Mouse (Mus musculus): ENCODE measurements around the gene Gm12258. TPM values are rescaled to one million over a fixed set of nuclear protein-coding genes. Genes with fewer than 3 reads are reported as not detected.
"Not testable (repeated sequence)": the region's sequence is repeated elsewhere in the genome, so short reads cannot be mapped to it uniquely, and the experiment has no call there.

Gene Gm12258
- polyA plus RNA-seq, 1 experiment from 2014 or later, result 5.7 TPM

- not testable (repeated sequence) for H3K4me3 ChIP-seq (ENCODE audit: low read depth, low read length); H3K27ac ChIP-seq (ENCODE audit: low read depth, low read length); H3K36me3 ChIP-seq (ENCODE audit: control insufficient read depth, insufficient read depth, low read length); H3K27me3 ChIP-seq (ENCODE audit: control insufficient read depth, insufficient read depth, low read length); H3K4me1 ChIP-seq (ENCODE audit: control insufficient read depth, insufficient read depth, low read length); H3K9me3 ChIP-seq (replicated peaks; ENCODE audit: control insufficient read depth, low read length); H3K4me2 ChIP-seq; ATAC-seq (replicated peaks; ENCODE audit: insufficient number of reproducible peaks, low FRiP score, low TSS enrichment); H3K9ac ChIP-seq (ENCODE audit: low read depth, low read length)
Measured at GRCm38 (mm10) chr11:58828937-58829336, 18.0 kb upstream of the Gm12258 start, which contains the start of gene Olfr312. TSS of gene Olfr312 (plus strand) at chr11:58829237.

DNA sequence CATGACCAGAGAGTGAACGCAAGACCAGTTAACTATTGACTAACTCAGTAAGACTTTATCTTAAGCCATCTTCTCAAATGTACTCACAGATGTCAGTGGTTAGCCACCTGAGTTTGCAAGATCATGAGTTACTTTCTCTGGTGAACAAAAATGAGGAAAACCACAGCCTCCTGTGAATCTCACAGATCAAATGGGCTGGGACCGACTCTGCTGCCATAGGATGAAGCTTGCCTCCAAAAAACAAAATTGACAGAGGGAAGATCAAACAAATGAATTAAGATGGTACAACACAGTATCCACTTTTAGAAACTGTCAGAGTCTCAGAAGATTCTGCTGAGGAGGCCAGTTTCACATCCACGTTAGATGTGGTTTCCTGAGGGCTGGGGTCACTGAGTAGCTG, 17.2 kb upstream of the Gm12258 start:
- H3K9ac ChIP-seq (ENCODE audit: low read depth, low read length), result no peak overlapping the region
- no peak overlapping the region for H3K4me3 ChIP-seq (ENCODE audit: low read depth, low read length)
- H3K27me3 ChIP-seq (ENCODE audit: control insufficient read depth, insufficient read depth, low read length), result no peaks in the 10 kb centered on the region
- H3K27ac ChIP-seq (ENCODE audit: low read depth, low read length), result no peak overlapping the region
- WGBS (ENCODE audit: insufficient replicate concordance), result 69% methylated on average over 3 of the region's 3 CpGs
- no peaks in the 10 kb centered on the region for H3K4me1 ChIP-seq (ENCODE audit: control insufficient read depth, insufficient read depth, low read length)
- no peaks in the 10 kb centered on the region for H3K36me3 ChIP-seq (ENCODE audit: control insufficient read depth, insufficient read depth, low read length)
- H3K9me3 ChIP-seq (replicated peaks; ENCODE audit: control insufficient read depth, low read length), result no peaks in the 10 kb centered on the region
- no peak for ATAC-seq (replicated peaks; ENCODE audit: insufficient number of reproducible peaks, low FRiP score, low TSS enrichment)
- no peak overlapping the region for H3K4me2 ChIP-seq

GRCm38 (mm10) chr11:58832541-58832940, 14.4 kb upstream of the Gm12258 start:
- not testable (repeated sequence) for ATAC-seq (replicated peaks; ENCODE audit: insufficient number of reproducible peaks, low FRiP score, low TSS enrichment); H3K9me3 ChIP-seq (replicated peaks; ENCODE audit: control insufficient read depth, low read length); H3K36me3 ChIP-seq (ENCODE audit: control insufficient read depth, insufficient read depth, low read length); H3K4me2 ChIP-seq; H3K27me3 ChIP-seq (ENCODE audit: control insufficient read depth, insufficient read depth, low read length); H3K4me1 ChIP-seq (ENCODE audit: control insufficient read depth, insufficient read depth, low read length); H3K9ac ChIP-seq (ENCODE audit: low read depth, low read length); H3K27ac ChIP-seq (ENCODE audit: low read depth, low read length); H3K4me3 ChIP-seq (ENCODE audit: low read depth, low read length)
- WGBS (ENCODE audit: insufficient replicate concordance), result 66% methylated on average over 3 of the region's 3 CpGs

GRCm38 (mm10) chr11:58838951-58839350, 8.0 kb upstream of the Gm12258 start, which contains the start of gene Olfr311:
TSS of gene Olfr311 (plus strand) at chr11:58839251.
- H3K9me3 ChIP-seq (replicated peaks; ENCODE audit: control insufficient read depth, low read length); ATAC-seq (replicated peaks; ENCODE audit: insufficient number of reproducible peaks, low FRiP score, low TSS enrichment): not testable (repeated sequence)

DNA sequence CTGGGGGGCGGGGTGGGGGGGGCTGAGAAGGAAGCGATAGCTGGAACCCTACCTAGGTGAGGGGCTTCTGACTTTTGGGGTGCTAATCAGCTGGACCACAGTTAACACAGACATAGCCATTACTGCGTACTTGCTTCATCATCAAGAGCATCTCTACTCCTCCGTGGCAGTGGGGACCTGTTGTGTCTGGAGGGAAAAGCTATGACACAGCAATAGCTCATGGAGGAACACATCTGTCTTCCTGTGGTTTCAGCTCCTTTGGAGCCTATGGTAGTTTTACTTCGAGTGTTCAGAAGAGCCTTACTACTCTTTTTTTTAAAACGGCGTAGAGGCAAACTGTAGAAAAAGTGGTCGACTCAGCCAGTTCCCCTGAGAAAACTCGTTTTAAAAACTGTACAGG, 678 bp downstream of the Gm12258 start:
- no peak for ATAC-seq (replicated peaks; ENCODE audit: insufficient number of reproducible peaks, low FRiP score, low TSS enrichment)
- no peak overlapping the region for H3K27ac ChIP-seq (ENCODE audit: low read depth, low read length)

More at GRCm38 (mm10) chr11:58838951-58839350, 8.0 kb upstream of the Gm12258 start, which contains the start of gene Olfr311:
- not testable (repeated sequence) for H3K4me2 ChIP-seq; H3K9ac ChIP-seq (ENCODE audit: low read depth, low read length); H3K4me3 ChIP-seq (ENCODE audit: low read depth, low read length); H3K4me1 ChIP-seq (ENCODE audit: control insufficient read depth, insufficient read depth, low read length); H3K27me3 ChIP-seq (ENCODE audit: control insufficient read depth, insufficient read depth, low read length); H3K36me3 ChIP-seq (ENCODE audit: control insufficient read depth, insufficient read depth, low read length); H3K27ac ChIP-seq (ENCODE audit: low read depth, low read length)

DNA sequence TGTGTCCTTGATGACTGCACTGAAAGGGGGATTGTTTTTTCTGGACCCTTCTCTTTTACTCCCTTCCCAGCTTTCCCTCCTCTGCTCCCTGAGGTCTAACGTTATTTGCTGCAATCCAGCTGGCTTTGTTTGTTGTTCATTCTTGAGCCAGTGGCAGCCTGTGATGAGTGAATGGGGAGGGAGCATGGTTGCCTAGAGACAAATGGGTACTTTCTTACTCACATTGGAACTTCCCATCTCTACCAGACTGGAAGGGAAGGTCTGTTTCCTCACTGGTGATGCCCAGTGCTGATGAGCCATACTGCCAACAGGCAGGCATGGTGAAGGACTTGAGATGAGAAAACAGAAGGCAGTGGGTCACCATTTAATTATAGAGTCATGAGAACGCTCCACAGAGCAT, 2.8 kb downstream of the Gm12258 start:
- H3K9me3 ChIP-seq (replicated peaks; ENCODE audit: control insufficient read depth, low read length), result no peaks in the 10 kb centered on the region
- no peak overlapping the region for H3K27ac ChIP-seq (ENCODE audit: low read depth, low read length)
- peaks cover 6% of the 10 kb centered on the region; the same call in 1 of the 2 replicates for H3K4me1 ChIP-seq (ENCODE audit: control insufficient read depth, insufficient read depth, low read length)
- H3K4me3 ChIP-seq (ENCODE audit: low read depth, low read length), result no peak overlapping the region
- H3K9ac ChIP-seq (ENCODE audit: low read depth, low read length), result no peak overlapping the region
- no peak overlapping the region for H3K4me2 ChIP-seq
- 59% methylated on average over 2 of the region's 2 CpGs for WGBS (ENCODE audit: insufficient replicate concordance)
- H3K27me3 ChIP-seq (ENCODE audit: control insufficient read depth, insufficient read depth, low read length), result no peaks in the 10 kb centered on the region
- peaks cover 7% of the 10 kb centered on the region; the same call in 1 of the 2 replicates for H3K36me3 ChIP-seq (ENCODE audit: control insufficient read depth, insufficient read depth, low read length)
- no peak for ATAC-seq (replicated peaks; ENCODE audit: insufficient number of reproducible peaks, low FRiP score, low TSS enrichment)

More for the DNA sequence above, 678 bp downstream of the Gm12258 start:
- peak overlapping the region; percentile 68 for H3K4me3 ChIP-seq (ENCODE audit: low read depth, low read length)
- peak overlapping the region; percentile 80 for H3K9ac ChIP-seq (ENCODE audit: low read depth, low read length)
- WGBS (ENCODE audit: insufficient replicate concordance), result 42% methylated on average over 9 of the region's 9 CpGs
- peak overlapping the region; percentile 79 for H3K4me2 ChIP-seq
- H3K36me3 ChIP-seq (ENCODE audit: control insufficient read depth, insufficient read depth, low read length), result peaks cover 7% of the 10 kb centered on the region; the same call in 1 of the 2 replicates
- H3K27me3 ChIP-seq (ENCODE audit: control insufficient read depth, insufficient read depth, low read length), result no peaks in the 10 kb centered on the region
- H3K9me3 ChIP-seq (replicated peaks; ENCODE audit: control insufficient read depth, low read length), result no peaks in the 10 kb centered on the region
- H3K4me1 ChIP-seq (ENCODE audit: control insufficient read depth, insufficient read depth, low read length), result peaks cover 6% of the 10 kb centered on the region; the same call in 1 of the 2 replicates

- ATAC-seq (replicated peaks; ENCODE audit: insufficient number of reproducible peaks, low FRiP score, low TSS enrichment), result no peak
- H3K36me3 ChIP-seq (ENCODE audit: control insufficient read depth, insufficient read depth, low read length), result peaks cover 44% of the 10 kb centered on the region
Measured at GRCm38 (mm10) chr11:58860744-58861143, 13.8 kb downstream of the Gm12258 start.

GRCm38 (mm10) chr11:58867039-58867953, 20.3 kb downstream of the Gm12258 start, which contains the start of gene 2810021J22Rik:
TSS of gene 2810021J22Rik (plus strand) at chr11:58867216.
- ATAC-seq (replicated peaks; ENCODE audit: insufficient number of reproducible peaks, low FRiP score, low TSS enrichment), result peak; percentile 69
- WGBS (ENCODE audit: insufficient replicate concordance), result 3% methylated on average over 37 of the region's 37 CpGs
- peak within 1 kb of the TSS; percentile 84 for H3K4me2 ChIP-seq
- H3K9ac ChIP-seq (ENCODE audit: low read depth, low read length), result peak within 1 kb of the TSS; percentile 89
- no peaks in the 10 kb centered on the region for H3K9me3 ChIP-seq (replicated peaks; ENCODE audit: control insufficient read depth, low read length)
- 0 out of 2 replicates have a peak, but pooled peaks cover 2% of the 10 kb centered on the region for H3K36me3 ChIP-seq (ENCODE audit: control insufficient read depth, insufficient read depth, low read length)
- H3K27ac ChIP-seq (ENCODE audit: low read depth, low read length), result peak within 1 kb of the TSS; percentile 70
- H3K27me3 ChIP-seq (ENCODE audit: control insufficient read depth, insufficient read depth, low read length), result no peaks in the 10 kb centered on the region
- peaks cover 8% of the 10 kb centered on the region; the same call in 1 of the 2 replicates for H3K4me1 ChIP-seq (ENCODE audit: control insufficient read depth, insufficient read depth, low read length)
- H3K4me3 ChIP-seq (ENCODE audit: low read depth, low read length), result peak within 1 kb of the TSS; percentile 87

More at GRCm38 (mm10) chr11:58860744-58861143, 13.8 kb downstream of the Gm12258 start:
- WGBS (ENCODE audit: insufficient replicate concordance), result 89% methylated on average over 8 of the region's 8 CpGs
- Histone ChIP-seq H3K4me1 (ENCODE audit: control insufficient read depth, insufficient read depth, low read length) (no peaks in the 10 kb centered on the region), H3K9ac (ENCODE audit: low read depth, low read length) (no peak overlapping the region), H3K9me3 (replicated peaks; ENCODE audit: control insufficient read depth, low read length) (peaks cover 18% of the 10 kb centered on the region), H3K4me3 (ENCODE audit: low read depth, low read length) (no peak overlapping the region), H3K27me3 (ENCODE audit: control insufficient read depth, insufficient read depth, low read length) (no peaks in the 10 kb centered on the region), H3K4me2 (no peak overlapping the region), H3K27ac (ENCODE audit: low read depth, low read length) (no peak overlapping the region)
